Mouse (Mus musculus): Measurements from ENCODE around the gene Hoxa2. TPM values are rescaled to one million over a fixed set of nuclear protein-coding genes. Genes with fewer than 3 reads are reported as not detected.
A peak's percentile ranks its signal among the peaks of the same experiment; 100 is the strongest.

Hoxa2 gene
- total RNA-seq, 2 experiments from 2014 or later, result 0.31 to 0.34 TPM

- intact Hi-C loops (cut with DNase I), result no loop called here
- no peak for DNase-seq (ENCODE audit: low spot score)
These were observed 17.4 kb upstream of the Hoxa2 start for GRCm38 (mm10) chr6:52182030-52182429.

GRCm38 (mm10) chr6:52180726-52181125, 16.1 kb upstream of the Hoxa2 start:
- no peak for DNase-seq (ENCODE audit: low spot score)
- intact Hi-C loops (cut with DNase I), result no loop called here

GRCm38 (mm10) chr6:52180213-52180710, 15.6 kb upstream of the Hoxa2 start:
- no peak for DNase-seq (ENCODE audit: low spot score)
- intact Hi-C loops (cut with DNase I), result no loop called here

- intact Hi-C loops (cut with DNase I), result no loop called here
- no peak for DNase-seq (ENCODE audit: low spot score)
These were observed 15.1 kb upstream of the Hoxa2 start for GRCm38 (mm10) chr6:52179690-52180089.

- intact Hi-C loops (cut with DNase I), result no loop called here
- no peak for DNase-seq (ENCODE audit: low spot score)
These were observed 14.5 kb upstream of the Hoxa2 start for GRCm38 (mm10) chr6:52178918-52179665.

GRCm38 (mm10) chr6:52177806-52178205, 13.2 kb upstream of the Hoxa2 start:
- intact Hi-C loops (cut with DNase I), result no loop called here
- no peak for DNase-seq (ENCODE audit: low spot score)

- no peak for DNase-seq (ENCODE audit: low spot score)
- intact Hi-C loops (cut with DNase I), result no loop called here
These were observed 12.6 kb upstream of the Hoxa2 start, which contains the start of gene 5730596B20Rik for GRCm38 (mm10) chr6:52177061-52177735. Gene 5730596B20Rik, plus strand, starts transcription at chr6:52177498.

GRCm38 (mm10) chr6:52176391-52176790, 11.8 kb upstream of the Hoxa2 start:
- DNase-seq (ENCODE audit: low spot score), result no peak
- intact Hi-C loops (cut with DNase I), result no loop called here

GRCm38 (mm10) chr6:52175864-52176263, 11.2 kb upstream of the Hoxa2 start:
- no peak for DNase-seq (ENCODE audit: low spot score)
- intact Hi-C loops (cut with DNase I), result no loop called here

GRCm38 (mm10) chr6:52174968-52175751, 10.5 kb upstream of the Hoxa2 start:
- intact Hi-C loops (cut with DNase I), result no loop called here
- no peak for DNase-seq (ENCODE audit: low spot score)

GRCm38 (mm10) chr6:52173648-52174047, 9.0 kb upstream of the Hoxa2 start:
- intact Hi-C loops (cut with DNase I), result no loop called here
- DNase-seq (ENCODE audit: low spot score), result no peak

GRCm38 (mm10) chr6:52172501-52172900, 7.9 kb upstream of the Hoxa2 start:
- intact Hi-C loops (cut with DNase I), result no loop called here
- DNase-seq (ENCODE audit: low spot score), result peak; percentile 59

- DNase-seq (ENCODE audit: low spot score), result no peak
These were observed 7.3 kb upstream of the Hoxa2 start for GRCm38 (mm10) chr6:52171938-52172337.

GRCm38 (mm10) chr6:52171331-52171730, 6.7 kb upstream of the Hoxa2 start:
- intact Hi-C loops (cut with DNase I), result no loop called here
- no peak for DNase-seq (ENCODE audit: low spot score)

More at GRCm38 (mm10) chr6:52171938-52172337, 7.3 kb upstream of the Hoxa2 start:
- intact Hi-C loops (cut with DNase I), result no loop called here

- DNase-seq (ENCODE audit: low spot score), result no peak
- intact Hi-C loops (cut with DNase I), result no loop called here
These were observed 6.2 kb upstream of the Hoxa2 start for GRCm38 (mm10) chr6:52170898-52171223.

- intact Hi-C loops (cut with DNase I), result no loop called here
- DNase-seq (ENCODE audit: low spot score), result no peak
These were observed 5.7 kb upstream of the Hoxa2 start for GRCm38 (mm10) chr6:52170166-52170897.

- intact Hi-C loops (cut with DNase I), result no loop called here
- no peak for DNase-seq (ENCODE audit: low spot score)
These were observed 5.0 kb upstream of the Hoxa2 start for GRCm38 (mm10) chr6:52169499-52170165.

GRCm38 (mm10) chr6:52168191-52169055, 3.8 kb upstream of the Hoxa2 start:
- no peak for DNase-seq (ENCODE audit: low spot score)
- intact Hi-C loops (cut with DNase I), result no loop called here

All from heart, postnatal 25 days (tissue).